Comparison of ENCODE assay signal across 11 mouse cellular contexts in genomic region chr15:7150591-7150990, GRCm38 (mm10).
"Had no signal": no experiment of that assay in that cellular context is flagged by ENCODE, and none has a peak within 500 bp of the region (broad histone marks: within the 10 kb centered on the region; RNA-seq: fewer than 3 reads in every experiment).

No protein-coding gene starts in this region.

- DNase-seq: lung, embryonic 14.5 days; lung, postnatal 10 days; midbrain, embryonic 14.5 days; retina, postnatal 1 day; right cerebral cortex, adult 18-20 months; right cerebral cortex, postnatal 25 days; right cerebral cortex, postnatal 4 days; spleen, adult 18-20 months; thymus, adult 18-20 months; thymus, postnatal 14 days; thymus, postnatal 36 days had no signal
